Comparison of ENCODE assay signal across 16 mouse cellular contexts in genomic region chr11:6059162-6059561, GRCm38 (mm10).
"Had no signal": no experiment of that assay in that cellular context is flagged by ENCODE, and none has a peak within 500 bp of the region (broad histone marks: within the 10 kb centered on the region; RNA-seq: fewer than 3 reads in every experiment).

No protein-coding gene starts in this region.

- H3K9me3 ChIP-seq: midbrain, embryonic 10.5 days; midbrain, embryonic 12.5 days; neural tube, embryonic 13.5 days; neural tube, embryonic 15.5 days; stomach, embryonic 15.5 days had no signal

- H3K27ac ChIP-seq: midbrain, embryonic 10.5 days; midbrain, embryonic 12.5 days; neural tube, embryonic 13.5 days; neural tube, embryonic 15.5 days; stomach, embryonic 15.5 days; stomach, postnatal 0 days had no signal

- ATAC-seq: midbrain, embryonic 16.5 days had no signal

- H3K4me3 ChIP-seq: midbrain, embryonic 10.5 days; midbrain, embryonic 12.5 days; myocyte; neural tube, embryonic 13.5 days; neural tube, embryonic 15.5 days; stomach, embryonic 15.5 days had no signal

- H3K4me1 ChIP-seq: midbrain, embryonic 12.5 days had no signal

- DNase-seq: lung, adult 18-20 months; lung, embryonic 14.5 days; lung, postnatal 10 days; midbrain, embryonic 14.5 days; right cerebral cortex, postnatal 14 days; thymus, adult 2 months; thymus, postnatal 25 days; thymus, postnatal 4 days had no signal

- H3K9ac ChIP-seq: lung, embryonic 14.5 days; midbrain, embryonic 12.5 days; neural tube, embryonic 13.5 days; neural tube, embryonic 15.5 days; stomach, embryonic 15.5 days had no signal

- H3K4me2 ChIP-seq: lung, embryonic 14.5 days; midbrain, embryonic 12.5 days; neural tube, embryonic 13.5 days; neural tube, embryonic 15.5 days; stomach, embryonic 15.5 days had no signal

- H3K36me3 ChIP-seq: midbrain, embryonic 10.5 days; midbrain, embryonic 12.5 days; neural tube, embryonic 13.5 days; neural tube, embryonic 15.5 days; stomach, embryonic 15.5 days had no signal
